Mouse (Mus musculus) erythroblast, embryonic 14.5 days (primary cell): ENCODE results near the gene Camkk2.

Source experiments
- GATA1 ChIP-seq: IDR thresholded peaks from 2 replicates; pipeline ENCODE4 v1.6.1; 2012; ENCODE audit warnings: low read length, inconsistent platforms, mixed read lengths
- TAL1 ChIP-seq: IDR thresholded peaks from 3 replicates; pipeline ENCODE4 v1.6.1; 2012; ENCODE audit warnings: low read length, inconsistent platforms, mixed read lengths

DNA sequence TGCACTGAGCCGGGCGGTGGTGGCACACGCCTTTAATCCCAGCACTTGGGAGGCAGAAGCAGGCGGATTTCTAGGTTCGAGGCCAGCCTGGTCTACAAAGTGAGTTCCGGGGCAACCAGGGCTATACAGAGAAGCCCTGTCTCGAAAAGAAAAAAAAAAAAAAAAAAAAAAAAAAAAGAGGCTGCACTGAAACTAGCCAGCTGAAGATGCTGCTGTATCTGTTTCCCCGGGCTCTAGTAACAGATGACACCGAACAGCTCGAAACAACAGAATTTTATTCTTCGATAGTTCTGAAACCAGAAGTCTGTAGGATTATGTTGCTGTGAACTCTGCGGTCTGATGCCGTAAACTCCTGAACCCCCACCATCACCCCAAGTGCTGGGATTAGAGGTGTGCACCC, 53.8 kb downstream of the Camkk2 start:
- no peak for TF ChIP-seq GATA1
- no peak for TF ChIP-seq TAL1
